Mouse (Mus musculus) G1E (cell line): Measurements from ENCODE around the gene Sh3rf1. TPM values are rescaled to one million over a fixed set of nuclear protein-coding genes. Genes with fewer than 3 reads are reported as not detected.
"Not testable (repeated sequence)": the region's sequence is repeated elsewhere in the genome, so short reads cannot be mapped to it uniquely, and the experiment has no call there.

Source experiments
- ATAC-seq: 2 replicates; pipeline ENCODE4 v1.8.0; 2016; ENCODE audit warnings: mild to moderate bottlenecking; ENCODE audit not compliant: insufficient number of reproducible peaks, poor library complexity, low FRiP score, severe bottlenecking; ENCODE audit errors: extremely low read depth
- DNase-seq: peaks from one replicate; pipeline ENCODE4 v3.0.0; 2012; ENCODE audit warnings: low spot score
- H3K27me3 ChIP-seq: 2 replicates; pipeline ENCODE4 v1.6.1; 2012; ENCODE audit warnings: mild to moderate bottlenecking, low read length, inconsistent platforms; ENCODE audit not compliant: insufficient read depth
- H3K36me3 ChIP-seq: replicated peaks from 2 replicates; pipeline ENCODE3; 2012; ENCODE audit warnings: mild to moderate bottlenecking, inconsistent platforms
- H3K4me1 ChIP-seq: 2 replicates; pipeline ENCODE4 v1.6.1; 2012; ENCODE audit warnings: low read depth, low read length, inconsistent platforms, mixed read lengths; ENCODE audit not compliant: insufficient read depth
- H3K4me3 ChIP-seq: 2 replicates; pipeline ENCODE4 v1.5.1; 2012; ENCODE audit warnings: low read depth, mild to moderate bottlenecking, inconsistent platforms, low read length, moderate library complexity, mixed read lengths
- H3K9me3 ChIP-seq: replicated peaks from 2 replicates; pipeline ENCODE4 v1.6.1; 2012; ENCODE audit warnings: inconsistent platforms
- CTCF ChIP-seq: IDR thresholded peaks from 2 replicates; pipeline ENCODE4 v1.5.1; 2012; ENCODE audit warnings: low read depth, low read length, inconsistent platforms, mixed read lengths
- GATA1 ChIP-seq: IDR thresholded peaks from 2 replicates; pipeline ENCODE4 v1.6.1; 2012; ENCODE audit warnings: borderline replicate concordance, low read length, inconsistent platforms, mixed read lengths
- GATA2 ChIP-seq: IDR thresholded peaks from 2 replicates; pipeline ENCODE4 v1.6.1; 2012; ENCODE audit warnings: low read depth, low read length, inconsistent platforms, borderline replicate concordance
- POLR2AphosphoS5 ChIP-seq: IDR thresholded peaks from 2 replicates; pipeline ENCODE4 v1.6.1; 2012; ENCODE audit warnings: low read depth, low read length, inconsistent platforms; ENCODE audit not compliant: insufficient replicate concordance
- TAL1 ChIP-seq: conservative IDR thresholded peaks from 2 replicates; pipeline ENCODE4 v1.6.1; 2012; ENCODE audit warnings: low read depth, low read length, inconsistent platforms, mixed read lengths
- polyA plus RNA-seq: library from polyadenylated mRNA; stranded (reverse); fragments of >175 nt; gene quantifications from 2 replicates; pipeline ENCODE4 v1.2.3, GENCODE M21; 2012
- total RNA-seq, 2 experiments: library from RNA; stranded (forward) in 1 of 2; stranded (reverse) in 1 of 2; fragments of 200-1000 nt in 1 of 2; fragments of >200 nt in 1 of 2; fragmentation: Nextera tagmentation in 1 of 2; gene quantifications; 2 replicates each; pipeline ENCODE4 v1.2.3; 2014 to 2017

Sh3rf1 gene
- total and polyA plus RNA-seq, 3 experiments: 2.3 to 4.0 (median 2.6) TPM

GRCm38 (mm10) chr8:61404178-61404560, 180.5 kb downstream of the Sh3rf1 start:
- H3K27me3 ChIP-seq: peaks cover 2% of the 10 kb centered on the region; the same call in 1 of the 2 replicates
- no peak overlapping the region for H3K4me3 ChIP-seq
- peaks cover 4% of the 10 kb centered on the region for H3K4me1 ChIP-seq
- ATAC-seq: no peak
- H3K9me3 ChIP-seq: no peaks in the 10 kb centered on the region
- DNase-seq: no peak
- TF ChIP-seq GATA2 (no peak), GATA1 (no peak)
- no peaks in the 10 kb centered on the region for H3K36me3 ChIP-seq

GRCm38 (mm10) chr8:61409081-61409480, 185.4 kb downstream of the Sh3rf1 start:
- DNase-seq: no peak
- no peak for ATAC-seq
- Histone ChIP-seq H3K4me3 (no peak overlapping the region), H3K9me3 (no peaks in the 10 kb centered on the region), H3K27me3 (peaks cover 3% of the 10 kb centered on the region), H3K36me3 (no peaks in the 10 kb centered on the region), H3K4me1 (no peaks in the 10 kb centered on the region)
- TF ChIP-seq TAL1 (no peak), GATA1 (no peak), GATA2 (no peak), CTCF (no peak), POLR2AphosphoS5 (no peak)

- not testable (repeated sequence) for ATAC-seq, DNase-seq, H3K9me3 ChIP-seq, H3K4me1 ChIP-seq, H3K36me3 ChIP-seq, H3K4me3 ChIP-seq, H3K27me3 ChIP-seq
These were observed 186.0 kb downstream of the Sh3rf1 start for GRCm38 (mm10) chr8:61409712-61410111.

GRCm38 (mm10) chr8:61419521-61419920, 195.8 kb downstream of the Sh3rf1 start:
- no peak overlapping the region for H3K4me3 ChIP-seq
- H3K4me1 ChIP-seq: peaks cover 9% of the 10 kb centered on the region; the same call in 1 of the 2 replicates
- ATAC-seq (no peak), DNase-seq (no peak)
- H3K27me3 ChIP-seq: peaks cover 19% of the 10 kb centered on the region
- H3K9me3 ChIP-seq: peaks cover 2% of the 10 kb centered on the region; the same call in 1 of the 2 replicates
- no peaks in the 10 kb centered on the region for H3K36me3 ChIP-seq
- no peak for TF ChIP-seq GATA1

GRCm38 (mm10) chr8:61420166-61420565, 196.5 kb downstream of the Sh3rf1 start:
- H3K4me1 ChIP-seq: peaks cover 11% of the 10 kb centered on the region; the same call in 1 of the 2 replicates
- DNase-seq: no peak
- ATAC-seq: no peak
- TF ChIP-seq GATA1: no peak
- no peak for TF ChIP-seq POLR2AphosphoS5
- no peak for TF ChIP-seq TAL1
- H3K27me3 ChIP-seq: peaks cover 17% of the 10 kb centered on the region
- peaks cover 2% of the 10 kb centered on the region; the same call in 1 of the 2 replicates for H3K9me3 ChIP-seq
- no peak overlapping the region for H3K4me3 ChIP-seq
- no peaks in the 10 kb centered on the region for H3K36me3 ChIP-seq

GRCm38 (mm10) chr8:61421606-61422005, 197.9 kb downstream of the Sh3rf1 start:
- H3K9me3 ChIP-seq: peaks cover 2% of the 10 kb centered on the region; the same call in 1 of the 2 replicates
- H3K4me3 ChIP-seq: no peak overlapping the region
- H3K36me3 ChIP-seq: no peaks in the 10 kb centered on the region
- peaks cover 11% of the 10 kb centered on the region for H3K27me3 ChIP-seq
- peaks cover 25% of the 10 kb centered on the region for H3K4me1 ChIP-seq
- no peak for DNase-seq
- ATAC-seq: no peak
- TF ChIP-seq GATA1 (no peak), GATA2 (no peak), TAL1 (no peak)

GRCm38 (mm10) chr8:61425125-61425524, 201.5 kb downstream of the Sh3rf1 start:
- no peak overlapping the region for H3K4me3 ChIP-seq
- H3K9me3 ChIP-seq: peaks cover 2% of the 10 kb centered on the region; the same call in 1 of the 2 replicates
- no peak for ATAC-seq
- no peak for DNase-seq
- H3K4me1 ChIP-seq: peaks cover 36% of the 10 kb centered on the region
- no peaks in the 10 kb centered on the region for H3K36me3 ChIP-seq
- no peak for TF ChIP-seq CTCF
- H3K27me3 ChIP-seq: peaks cover 3% of the 10 kb centered on the region; the same call in 1 of the 2 replicates
